Mouse (Mus musculus): ENCODE data around the gene Slc9a9. TPM values are rescaled to one million over a fixed set of nuclear protein-coding genes. Genes with fewer than 3 reads are reported as not detected.

The Slc9a9 gene
- polyA plus RNA-seq, 1 experiment from 2014 or later, result 5.1 TPM

GRCm38 (mm10) chr9:94659401-94660152 is 10.1 kb upstream of the Slc9a9 start:
- H3K36me3 ChIP-seq, result no peaks in the 10 kb centered on the region
- no peak for ATAC-seq (ENCODE audit: low FRiP score, low read depth)
- H3K9ac ChIP-seq, result no peak overlapping the region
- no peak overlapping the region for H3K27ac ChIP-seq (replicated peaks)
- no peaks in the 10 kb centered on the region for H3K4me1 ChIP-seq (replicated peaks)
- H3K4me3 ChIP-seq, result no peak overlapping the region
- H3K9me3 ChIP-seq, result no peaks in the 10 kb centered on the region
- H3K27me3 ChIP-seq, result no peaks in the 10 kb centered on the region
- 70% methylated on average over 3 of the region's 3 CpGs for WGBS
- H3K4me2 ChIP-seq, result no peak overlapping the region

- Histone ChIP-seq H3K9me3 (no peaks in the 10 kb centered on the region), H3K4me2 (no peak overlapping the region), H3K4me3 (no peak overlapping the region), H3K9ac (no peak overlapping the region), H3K27ac (replicated peaks) (no peak overlapping the region), H3K36me3 (no peaks in the 10 kb centered on the region), H3K27me3 (no peaks in the 10 kb centered on the region), H3K4me1 (replicated peaks) (no peaks in the 10 kb centered on the region)
- no peak for ATAC-seq (ENCODE audit: low FRiP score, low read depth)
- WGBS, result 5% methylated on average over 2 of the region's 2 CpGs
These were observed 7.9 kb upstream of the Slc9a9 start for GRCm38 (mm10) chr9:94661768-94662167.

- Histone ChIP-seq H3K27me3 (no peaks in the 10 kb centered on the region), H3K4me3 (no peak overlapping the region), H3K9ac (no peak overlapping the region), H3K4me2 (no peak overlapping the region), H3K9me3 (no peaks in the 10 kb centered on the region), H3K27ac (replicated peaks) (no peak overlapping the region), H3K4me1 (replicated peaks) (peaks cover 4% of the 10 kb centered on the region; the same call in 1 of the 2 replicates), H3K36me3 (no peaks in the 10 kb centered on the region)
- ATAC-seq (ENCODE audit: low FRiP score, low read depth), result no peak
- 86% methylated on average over 4 of the region's 4 CpGs for WGBS
These were observed 4.5 kb upstream of the Slc9a9 start for GRCm38 (mm10) chr9:94665248-94665647.

GRCm38 (mm10) chr9:94668589-94668988 is 1.1 kb upstream of the Slc9a9 start:
- peaks cover 14% of the 10 kb centered on the region for H3K4me1 ChIP-seq (replicated peaks)
- no peak overlapping the region for H3K9ac ChIP-seq
- ATAC-seq (ENCODE audit: low FRiP score, low read depth), result no peak
- no peak overlapping the region for H3K4me3 ChIP-seq
- no peaks in the 10 kb centered on the region for H3K9me3 ChIP-seq
- H3K4me2 ChIP-seq, result no peak overlapping the region
- 42% methylated on average over 7 of the region's 7 CpGs for WGBS
- no peak overlapping the region for H3K27ac ChIP-seq (replicated peaks)
- H3K36me3 ChIP-seq, result no peaks in the 10 kb centered on the region
- H3K27me3 ChIP-seq, result no peaks in the 10 kb centered on the region

- Histone ChIP-seq H3K9me3 (no peaks in the 10 kb centered on the region), H3K27ac (replicated peaks) (peak overlapping the region; percentile 75; the same call in 1 of the 2 replicates), H3K4me2 (peak overlapping the region; percentile 91), H3K27me3 (no peaks in the 10 kb centered on the region), H3K4me3 (peak overlapping the region; percentile 57), H3K4me1 (replicated peaks) (peaks cover 14% of the 10 kb centered on the region), H3K36me3 (no peaks in the 10 kb centered on the region), H3K9ac (no peak overlapping the region; the same call in 1 of the 2 replicates)
- no peak for ATAC-seq (ENCODE audit: low FRiP score, low read depth)
These were observed 995 bp downstream of the Slc9a9 start for GRCm38 (mm10) chr9:94670704-94671103.

- Histone ChIP-seq H3K27me3 (no peaks in the 10 kb centered on the region), H3K4me3 (no peak overlapping the region), H3K9me3 (no peaks in the 10 kb centered on the region), H3K27ac (replicated peaks) (no peak overlapping the region), H3K36me3 (no peaks in the 10 kb centered on the region), H3K4me2 (no peak overlapping the region), H3K9ac (no peak overlapping the region), H3K4me1 (replicated peaks) (peaks cover 9% of the 10 kb centered on the region)
- ATAC-seq (ENCODE audit: low FRiP score, low read depth), result no peak
- WGBS, result 89% methylated on average over 1 of the region's 1 CpGs
These were observed 5.0 kb downstream of the Slc9a9 start for GRCm38 (mm10) chr9:94674704-94675103.

GRCm38 (mm10) chr9:94678021-94678655 is 8.4 kb downstream of the Slc9a9 start:
- no peaks in the 10 kb centered on the region for H3K4me1 ChIP-seq (replicated peaks)
- no peak overlapping the region for H3K27ac ChIP-seq (replicated peaks)
- WGBS, result 88% methylated on average over 3 of the region's 3 CpGs

GRCm38 (mm10) chr9:94680468-94681094 is 10.9 kb downstream of the Slc9a9 start:
- no peak overlapping the region for H3K4me3 ChIP-seq
- H3K4me1 ChIP-seq (replicated peaks), result no peaks in the 10 kb centered on the region
- H3K9ac ChIP-seq, result no peak overlapping the region
- H3K4me2 ChIP-seq, result no peak overlapping the region
- H3K36me3 ChIP-seq, result no peaks in the 10 kb centered on the region
- no peak overlapping the region for H3K27ac ChIP-seq (replicated peaks)
- no peaks in the 10 kb centered on the region for H3K27me3 ChIP-seq
- no peak for ATAC-seq (ENCODE audit: low FRiP score, low read depth)
- no peaks in the 10 kb centered on the region for H3K9me3 ChIP-seq
- 87% methylated on average over 18 of the region's 18 CpGs for WGBS

More at GRCm38 (mm10) chr9:94678021-94678655, 8.4 kb downstream of the Slc9a9 start:
- ATAC-seq (ENCODE audit: low FRiP score, low read depth), result no peak
- Histone ChIP-seq H3K4me3 (no peak overlapping the region), H3K4me2 (no peak overlapping the region), H3K9ac (no peak overlapping the region), H3K27me3 (no peaks in the 10 kb centered on the region), H3K9me3 (no peaks in the 10 kb centered on the region), H3K36me3 (no peaks in the 10 kb centered on the region)

GRCm38 (mm10) chr9:94681095-94681487 is 11.4 kb downstream of the Slc9a9 start:
- Histone ChIP-seq H3K4me2 (no peak overlapping the region), H3K4me1 (replicated peaks) (no peaks in the 10 kb centered on the region), H3K4me3 (no peak overlapping the region), H3K36me3 (no peaks in the 10 kb centered on the region), H3K9ac (no peak overlapping the region), H3K27me3 (no peaks in the 10 kb centered on the region), H3K27ac (replicated peaks) (no peak overlapping the region), H3K9me3 (no peaks in the 10 kb centered on the region)
- ATAC-seq (ENCODE audit: low FRiP score, low read depth), result no peak
- 84% methylated on average over 8 of the region's 8 CpGs for WGBS

- no peak overlapping the region for H3K27ac ChIP-seq (replicated peaks)
- H3K4me3 ChIP-seq, result no peak overlapping the region
- no peaks in the 10 kb centered on the region; the same call in 1 of the 2 replicates for H3K4me1 ChIP-seq (replicated peaks)
- 77% methylated on average over 2 of the region's 2 CpGs for WGBS
- H3K9ac ChIP-seq, result no peak overlapping the region
- no peak for ATAC-seq (ENCODE audit: low FRiP score, low read depth)
- no peaks in the 10 kb centered on the region for H3K9me3 ChIP-seq
- no peaks in the 10 kb centered on the region for H3K36me3 ChIP-seq
- no peaks in the 10 kb centered on the region for H3K27me3 ChIP-seq
- no peak overlapping the region for H3K4me2 ChIP-seq
These were observed 12.6 kb downstream of the Slc9a9 start for GRCm38 (mm10) chr9:94682260-94682659.

GRCm38 (mm10) chr9:94685640-94686039 is 15.9 kb downstream of the Slc9a9 start:
- 81% methylated on average over 1 of the region's 1 CpGs for WGBS
- Histone ChIP-seq H3K4me2 (no peak overlapping the region), H3K27ac (replicated peaks) (no peak overlapping the region), H3K27me3 (no peaks in the 10 kb centered on the region), H3K4me1 (replicated peaks) (no peaks in the 10 kb centered on the region; the same call in 1 of the 2 replicates), H3K9ac (no peak overlapping the region), H3K36me3 (no peaks in the 10 kb centered on the region), H3K9me3 (no peaks in the 10 kb centered on the region), H3K4me3 (no peak overlapping the region)
- no peak for ATAC-seq (ENCODE audit: low FRiP score, low read depth)

- no peak overlapping the region for H3K9ac ChIP-seq
- H3K4me2 ChIP-seq, result no peak overlapping the region
- no peaks in the 10 kb centered on the region for H3K36me3 ChIP-seq
- no peaks in the 10 kb centered on the region for H3K9me3 ChIP-seq
- ATAC-seq (ENCODE audit: low FRiP score, low read depth), result no peak
- H3K27ac ChIP-seq (replicated peaks), result no peak overlapping the region
- no peak overlapping the region for H3K4me3 ChIP-seq
- H3K27me3 ChIP-seq, result no peaks in the 10 kb centered on the region
- no peaks in the 10 kb centered on the region; the same call in 1 of the 2 replicates for H3K4me1 ChIP-seq (replicated peaks)
- WGBS, result 81% methylated on average over 2 of the region's 2 CpGs
These were observed 16.7 kb downstream of the Slc9a9 start for GRCm38 (mm10) chr9:94686380-94686779.
